Mouse (Mus musculus) adrenal gland, postnatal 36 days (tissue): Measurements from ENCODE around the gene Chat. TPM values are rescaled to one million over a fixed set of nuclear protein-coding genes. Genes with fewer than 3 reads are reported as not detected.
A peak's percentile ranks its signal among the peaks of the same experiment; 100 is the strongest.

Experiments used
- DNase-seq, 2 experiments: peaks; one replicate each; pipeline ENCODE4 v3.0.0; 2021; ENCODE audit warnings: mixed read lengths in 1 of 2
- long read RNA-seq, 2 experiments: library from polyadenylated mRNA; stranded (forward); transcript quantifications; one replicate each; pipeline ENCODE4 v2.0.0; 2021; ENCODE audit warnings: borderline sequencing depth in 2 of 2
- total RNA-seq, 2 experiments: library from RNA; stranded (reverse); gene quantifications; 2 replicates each; pipeline ENCODE4 v1.2.3; 2021

Chat gene
- not detected for total RNA-seq
- long read RNA-seq, experiment 1, result 0 reads
- long read RNA-seq, experiment 2, result 0 reads

- no peak for DNase-seq
These were observed at the start of gene Chat for GRCm38 (mm10) chr14:32465889-32466288. Gene Chat, minus strand, starts transcription at chr14:32465989.

GRCm38 (mm10) chr14:32513336-32514032 is 47.7 kb upstream of the Chat start, which contains the start of gene Ercc6:
Gene Ercc6, plus strand, starts transcription at chr14:32513521.
- DNase-seq, result peak; percentile 95 to 96

- DNase-seq, result no peak
These were observed 47.1 kb upstream of the Chat start for GRCm38 (mm10) chr14:32512912-32513311.

GRCm38 (mm10) chr14:32509443-32509961 is 43.7 kb upstream of the Chat start:
- no peak for DNase-seq

GRCm38 (mm10) chr14:32508105-32508835 is 42.5 kb upstream of the Chat start:
- DNase-seq, result no peak

- DNase-seq, result peak; percentile 33 to 48
These were observed 41.4 kb upstream of the Chat start for GRCm38 (mm10) chr14:32507216-32507615.

- DNase-seq, result no peak
These were observed 40.5 kb upstream of the Chat start for GRCm38 (mm10) chr14:32506329-32506728.

GRCm38 (mm10) chr14:32503897-32504296 is 38.1 kb upstream of the Chat start:
- no peak for DNase-seq

GRCm38 (mm10) chr14:32502764-32503688 is 37.2 kb upstream of the Chat start:
- DNase-seq, result no peak

GRCm38 (mm10) chr14:32501303-32501702 is 35.5 kb upstream of the Chat start:
- DNase-seq, result no peak

GRCm38 (mm10) chr14:32496115-32496850 is 30.5 kb upstream of the Chat start:
- peak in 1 of 2 experiments; percentile 15 for DNase-seq

GRCm38 (mm10) chr14:32492521-32492920 is 26.7 kb upstream of the Chat start:
- DNase-seq, result peak; percentile 35 to 49

- peak in 1 of 2 experiments; percentile 19 for DNase-seq
These were observed 16.3 kb upstream of the Chat start for GRCm38 (mm10) chr14:32482061-32482460.

GRCm38 (mm10) chr14:32477581-32477980 is 11.8 kb upstream of the Chat start:
- no peak for DNase-seq

- DNase-seq, result no peak
These were observed 10.8 kb upstream of the Chat start for GRCm38 (mm10) chr14:32476559-32476958.

- DNase-seq, result peak; percentile 59 to 75
These were observed 7.2 kb upstream of the Chat start for GRCm38 (mm10) chr14:32472996-32473395.

GRCm38 (mm10) chr14:32467606-32468005 is 1.8 kb upstream of the Chat start:
- peak; percentile 79 to 81 for DNase-seq

GRCm38 (mm10) chr14:32465506-32465870 is 301 bp downstream of the Chat start:
- DNase-seq, result no peak

- DNase-seq, result no peak
These were observed 936 bp downstream of the Chat start, which contains the start of gene Slc18a3 for GRCm38 (mm10) chr14:32464601-32465505. Gene Slc18a3, minus strand, starts transcription at chr14:32464850.
